Mouse (Mus musculus) lung, embryonic 15.5 days (tissue): ENCODE results near the gene Ppp1r1c. TPM values are rescaled to one million over a fixed set of nuclear protein-coding genes. Genes with fewer than 3 reads are reported as not detected.

Experiments used
- ATAC-seq: fragments of 200-750 bp; cut with Nextera tagmentation; 2 replicates; pipeline ENCODE4 v1.8.0; 2017; ENCODE audit warnings: moderate number of reproducible peaks, borderline replicate concordance; ENCODE audit not compliant: low FRiP score, low TSS enrichment; ENCODE audit errors: extremely low read depth
- H3K27ac ChIP-seq: fragments of 300-500 bp; sonication (generic); 2 replicates; pipeline ENCODE4 v1.5.1; 2015; ENCODE audit warnings: moderate library complexity, mild to moderate bottlenecking, inconsistent platforms
- H3K27me3 ChIP-seq: fragments of 300-500 bp; sonication (generic); 2 replicates; pipeline ENCODE4 v1.6.1; 2015; ENCODE audit warnings: inconsistent platforms
- H3K36me3 ChIP-seq: fragments of 300-500 bp; sonication (generic); 2 replicates; pipeline ENCODE4 v1.6.1; 2015; ENCODE audit warnings: inconsistent platforms
- H3K4me1 ChIP-seq: fragments of 300-500 bp; sonication (generic); 2 replicates; pipeline ENCODE4 v1.6.1; 2015; ENCODE audit warnings: inconsistent platforms
- H3K4me2 ChIP-seq: fragments of 300-500 bp; sonication (generic); 2 replicates; pipeline ENCODE4 v1.6.1; 2015; ENCODE audit warnings: inconsistent platforms, mild to moderate bottlenecking, moderate library complexity
- H3K4me3 ChIP-seq: fragments of 300-500 bp; sonication (generic); 2 replicates; pipeline ENCODE4 v1.5.1; 2015; ENCODE audit warnings: mild to moderate bottlenecking, inconsistent platforms
- H3K9ac ChIP-seq: fragments of 300-500 bp; sonication (generic); 2 replicates; pipeline ENCODE4 v1.6.1; 2015; ENCODE audit warnings: inconsistent platforms
- H3K9me3 ChIP-seq: fragments of 300-500 bp; sonication (generic); 2 replicates; pipeline ENCODE4 v1.6.1; 2016; ENCODE audit warnings: inconsistent platforms
- WGBS: fragments of 180-500 bp; shearing (Covaris S2); methylation state at CpG from one replicate; pipeline ENCODE4 v1.1.7; 2015; 5-methylcytosine and 5-hydroxymethylcytosine counted together
- polyA plus RNA-seq: library from polyadenylated mRNA; unstranded; fragments of >200 nt; fragmentation: Nextera tagmentation; extraction: Ambion mirVana; gene quantifications from 2 replicates; pipeline ENCODE4 v1.2.1, GENCODE M21; 2015

The Ppp1r1c gene
- polyA plus RNA-seq, 1 experiment from 2014 or later: 0.26 TPM

DNA sequence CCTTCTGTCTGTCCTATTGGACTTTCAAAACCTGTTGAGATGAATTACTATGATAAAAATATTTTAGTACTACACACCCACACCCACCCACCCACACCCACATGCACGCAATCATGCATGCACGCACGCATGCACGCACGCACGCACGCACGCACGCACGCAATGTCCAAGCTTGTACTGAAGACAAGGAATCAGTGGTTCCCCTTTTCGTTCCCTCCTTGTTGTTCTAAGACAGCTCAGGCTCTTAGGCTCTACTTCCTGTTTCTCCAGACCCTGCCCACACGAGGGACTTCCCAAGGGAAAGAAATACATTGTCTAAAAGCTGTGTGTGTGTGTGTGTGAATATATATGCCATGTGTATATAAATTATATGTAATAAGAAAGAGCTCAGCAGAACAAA is 11.6 kb upstream of the Ppp1r1c start:
- no peak overlapping the region for H3K4me2 ChIP-seq
- no peak overlapping the region for H3K27ac ChIP-seq
- H3K27me3 ChIP-seq: no peaks in the 10 kb centered on the region
- 86% methylated on average over 12 of the region's 12 CpGs for WGBS
- no peaks in the 10 kb centered on the region for H3K9me3 ChIP-seq
- no peaks in the 10 kb centered on the region for H3K36me3 ChIP-seq
- H3K4me1 ChIP-seq: no peaks in the 10 kb centered on the region
- ATAC-seq: no peak
- H3K9ac ChIP-seq: no peak overlapping the region
- H3K4me3 ChIP-seq: no peak overlapping the region

DNA sequence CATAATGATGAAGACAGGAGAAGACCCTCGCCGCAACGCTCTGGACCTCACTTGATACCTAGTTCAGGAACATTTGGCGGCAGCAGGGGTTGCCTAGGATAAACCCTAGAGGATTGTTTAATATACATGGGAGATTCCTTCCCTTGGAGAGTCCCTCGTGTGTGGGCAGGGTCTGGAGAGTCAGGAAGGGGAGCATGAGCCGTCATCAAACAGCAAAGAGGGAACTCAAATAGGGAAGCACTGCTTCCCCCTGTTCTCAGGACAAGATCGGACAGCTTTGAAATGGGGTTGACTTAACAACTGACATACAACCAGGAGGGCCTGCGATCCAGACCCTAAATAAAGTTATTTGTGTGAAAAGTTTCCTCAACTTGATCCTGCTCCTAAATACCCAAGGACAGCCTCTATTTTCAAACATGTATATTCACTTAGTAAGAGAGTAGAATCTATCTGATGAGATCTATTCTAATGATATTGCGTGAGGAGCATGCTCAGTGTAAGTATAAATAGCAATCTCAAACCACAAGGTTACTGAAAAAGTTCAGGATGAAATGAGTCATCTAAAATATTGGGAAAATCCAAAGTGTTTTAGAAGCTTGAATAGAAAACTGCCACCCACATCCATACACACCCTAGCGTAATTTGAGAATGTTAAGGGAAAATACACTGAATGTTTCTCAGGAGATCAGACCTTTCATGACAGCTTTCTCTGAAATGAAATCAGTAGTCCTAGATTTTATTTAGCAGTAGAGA is 10.9 kb upstream of the Ppp1r1c start:
- Histone ChIP-seq H3K9me3 (no peaks in the 10 kb centered on the region), H3K4me1 (no peaks in the 10 kb centered on the region), H3K27me3 (no peaks in the 10 kb centered on the region), H3K4me2 (no peak overlapping the region), H3K36me3 (no peaks in the 10 kb centered on the region), H3K9ac (no peak overlapping the region), H3K4me3 (no peak overlapping the region), H3K27ac (no peak overlapping the region)
- ATAC-seq: no peak
- WGBS: 73% methylated on average over 10 of the region's 10 CpGs

DNA sequence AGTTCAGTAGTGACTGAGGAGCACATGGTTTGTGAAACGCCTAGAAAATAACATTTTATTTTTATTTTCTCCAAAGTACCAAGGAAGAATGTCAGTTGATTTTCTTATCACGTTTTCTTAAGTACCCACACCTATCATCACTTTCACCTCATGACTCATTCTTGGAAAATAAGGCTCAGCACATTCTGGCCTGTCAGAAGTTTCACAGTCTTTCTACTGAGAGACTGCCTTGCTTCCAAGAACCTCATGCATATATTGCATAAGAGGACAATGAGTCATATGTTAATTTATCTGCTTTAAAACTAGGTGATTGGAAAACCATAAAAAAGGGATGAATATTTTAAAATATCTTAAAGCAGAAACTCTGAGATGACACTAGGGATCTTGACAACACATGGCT is 9.4 kb upstream of the Ppp1r1c start:
- Histone ChIP-seq H3K9me3 (no peaks in the 10 kb centered on the region), H3K27ac (no peak overlapping the region), H3K4me2 (no peak overlapping the region), H3K36me3 (no peaks in the 10 kb centered on the region), H3K9ac (no peak overlapping the region), H3K4me1 (no peaks in the 10 kb centered on the region), H3K4me3 (no peak overlapping the region), H3K27me3 (no peaks in the 10 kb centered on the region)
- WGBS: 48% methylated on average over 2 of the region's 2 CpGs
- no peak for ATAC-seq

DNA sequence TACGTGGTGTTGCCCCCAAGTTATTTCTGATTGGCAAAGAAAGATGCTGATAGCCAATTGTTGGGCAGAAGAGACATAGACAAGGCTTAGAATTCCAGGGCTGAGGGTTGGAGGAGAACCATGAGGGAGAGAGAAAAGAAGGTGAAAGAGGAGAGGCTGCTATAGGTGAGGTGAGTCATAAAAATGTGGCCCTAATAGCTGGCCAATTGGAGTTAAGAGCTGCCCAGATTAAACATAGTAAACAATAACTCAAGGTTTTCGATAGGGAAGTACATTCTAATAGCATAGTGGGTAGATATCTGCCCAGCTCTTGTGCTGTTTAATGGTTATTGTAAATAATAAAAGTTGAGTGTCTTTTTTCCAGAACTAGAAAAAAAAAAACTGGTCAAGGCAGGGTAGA is 2.8 kb upstream of the Ppp1r1c start:
- H3K36me3 ChIP-seq: no peaks in the 10 kb centered on the region
- no peak overlapping the region for H3K9ac ChIP-seq
- no peaks in the 10 kb centered on the region for H3K9me3 ChIP-seq
- no peak for ATAC-seq
- H3K4me1 ChIP-seq: no peaks in the 10 kb centered on the region
- no peaks in the 10 kb centered on the region for H3K27me3 ChIP-seq
- WGBS: 65% methylated on average over 2 of the region's 2 CpGs
- no peak overlapping the region for H3K4me2 ChIP-seq
- no peak overlapping the region for H3K4me3 ChIP-seq
- H3K27ac ChIP-seq: no peak overlapping the region

DNA sequence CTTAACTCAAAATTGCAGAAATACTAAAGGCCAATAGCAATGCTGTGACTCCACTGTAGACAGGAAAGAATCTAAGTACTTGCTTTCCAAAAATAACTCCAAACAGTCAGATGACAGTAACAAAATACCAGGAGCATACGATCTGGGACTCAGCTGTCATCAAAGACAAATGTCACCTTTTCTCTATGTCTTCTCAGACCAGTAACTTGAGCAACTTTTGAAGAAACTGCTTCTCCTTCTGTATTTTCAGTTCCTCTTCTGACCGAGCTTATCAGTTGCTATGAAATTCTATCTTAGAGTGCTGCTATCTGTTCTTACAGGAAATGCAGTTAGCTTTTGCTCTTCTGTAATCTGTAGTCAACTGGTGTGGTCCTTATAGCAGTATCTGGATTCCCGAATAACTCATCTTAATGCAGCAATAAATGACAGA is 6.1 kb downstream of the Ppp1r1c start:
- no peaks in the 10 kb centered on the region for H3K4me1 ChIP-seq
- H3K4me2 ChIP-seq: no peak overlapping the region
- H3K4me3 ChIP-seq: no peak overlapping the region
- no peaks in the 10 kb centered on the region for H3K36me3 ChIP-seq
- H3K9me3 ChIP-seq: no peaks in the 10 kb centered on the region
- 34% methylated on average over 3 of the region's 3 CpGs for WGBS
- no peaks in the 10 kb centered on the region for H3K27me3 ChIP-seq
- no peak overlapping the region for H3K27ac ChIP-seq
- H3K9ac ChIP-seq: no peak overlapping the region
- ATAC-seq: no peak

DNA sequence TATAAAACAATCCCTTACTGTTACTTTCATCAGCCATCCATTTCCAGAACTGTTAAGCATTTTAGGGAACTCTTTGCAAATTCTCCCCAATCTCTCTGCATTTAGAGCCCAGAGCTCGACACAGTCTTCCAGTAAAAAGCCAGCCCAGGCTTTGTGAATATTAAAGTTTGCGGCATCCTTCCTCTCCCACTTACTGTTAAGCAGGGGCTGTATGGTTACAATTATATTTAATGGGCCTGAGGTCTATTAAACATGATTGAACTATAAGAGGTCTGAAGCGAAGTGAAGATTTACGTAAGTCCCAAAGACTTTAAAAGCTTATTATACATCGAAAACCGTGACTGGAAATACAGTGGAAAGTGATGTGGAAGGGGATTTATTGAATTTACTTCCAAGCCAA is 7.2 kb downstream of the Ppp1r1c start:
- no peaks in the 10 kb centered on the region for H3K27me3 ChIP-seq
- H3K4me3 ChIP-seq: no peak overlapping the region
- no peak overlapping the region for H3K27ac ChIP-seq
- H3K4me2 ChIP-seq: no peak overlapping the region
- H3K4me1 ChIP-seq: no peaks in the 10 kb centered on the region
- no peak overlapping the region for H3K9ac ChIP-seq
- H3K36me3 ChIP-seq: no peaks in the 10 kb centered on the region
- no peak for ATAC-seq
- H3K9me3 ChIP-seq: no peaks in the 10 kb centered on the region
- WGBS: 90% methylated on average over 6 of the region's 6 CpGs

DNA sequence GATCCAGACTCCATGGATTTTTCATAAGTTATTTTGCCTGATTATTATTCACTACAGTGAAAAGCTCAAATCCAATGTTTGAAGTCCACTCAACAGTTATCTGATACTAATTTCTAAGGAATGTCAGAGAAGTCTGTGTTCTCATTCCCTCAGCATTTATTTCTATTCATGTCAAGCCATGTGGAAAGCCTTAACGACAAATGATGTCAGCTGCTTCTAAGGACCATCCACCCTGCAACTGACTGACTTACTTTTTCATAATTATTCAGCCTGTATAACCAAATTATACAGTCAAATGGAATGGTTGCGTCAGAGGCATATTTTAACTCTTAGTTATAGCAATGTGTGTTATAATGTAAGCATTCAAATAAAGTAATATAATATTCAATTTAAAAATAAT is 8.3 kb downstream of the Ppp1r1c start:
- H3K4me1 ChIP-seq: no peaks in the 10 kb centered on the region
- H3K4me3 ChIP-seq: no peak overlapping the region
- no peaks in the 10 kb centered on the region for H3K9me3 ChIP-seq
- no peaks in the 10 kb centered on the region for H3K27me3 ChIP-seq
- no peak for ATAC-seq
- no peaks in the 10 kb centered on the region for H3K36me3 ChIP-seq
- WGBS: 66% methylated on average over 2 of the region's 2 CpGs
- H3K4me2 ChIP-seq: no peak overlapping the region
- H3K27ac ChIP-seq: no peak overlapping the region
- H3K9ac ChIP-seq: no peak overlapping the region

DNA sequence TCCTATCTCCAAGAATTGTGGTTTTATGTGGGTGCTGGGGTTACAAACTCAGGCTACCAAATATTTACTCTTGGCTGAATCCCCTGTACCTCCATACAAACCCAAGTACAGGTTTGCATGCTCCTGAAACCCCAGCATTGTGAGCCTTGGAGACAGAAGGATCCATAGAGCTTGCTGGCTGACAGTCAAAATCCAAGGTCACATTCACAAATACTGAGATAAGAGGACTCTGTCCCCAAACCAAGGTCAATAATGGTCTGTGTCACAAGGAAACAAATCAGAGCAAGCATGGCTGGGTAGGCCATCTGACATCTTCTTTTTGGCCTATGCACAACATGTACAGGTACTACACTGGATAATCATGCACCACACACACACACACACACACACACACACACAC is 10.3 kb downstream of the Ppp1r1c start:
- Histone ChIP-seq H3K9me3 (no peaks in the 10 kb centered on the region), H3K9ac (no peak overlapping the region), H3K36me3 (no peaks in the 10 kb centered on the region), H3K27me3 (no peaks in the 10 kb centered on the region), H3K4me3 (no peak overlapping the region), H3K4me2 (no peak overlapping the region), H3K4me1 (no peaks in the 10 kb centered on the region), H3K27ac (no peak overlapping the region)
- no peak for ATAC-seq

DNA sequence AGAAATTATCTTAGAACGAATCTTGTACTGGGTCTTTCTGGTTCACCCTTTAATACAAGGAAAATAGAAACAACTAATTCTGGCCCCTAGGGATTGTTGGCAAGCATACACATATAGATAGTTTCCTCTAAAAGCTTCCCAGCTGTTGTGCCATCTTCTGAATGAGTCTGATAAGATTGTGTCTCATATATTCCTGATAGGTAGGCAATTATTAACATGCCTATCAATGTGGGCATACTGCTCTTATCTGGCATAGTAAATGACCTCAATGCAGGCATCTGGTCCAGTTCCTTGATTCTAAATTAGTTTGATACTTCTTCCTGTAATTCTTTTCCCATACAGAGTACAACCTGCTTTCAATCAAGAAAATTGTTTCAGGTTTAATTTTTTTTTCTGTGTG is 14.8 kb downstream of the Ppp1r1c start:
- Histone ChIP-seq H3K27me3 (no peaks in the 10 kb centered on the region), H3K4me3 (no peak overlapping the region), H3K9me3 (no peaks in the 10 kb centered on the region), H3K9ac (no peak overlapping the region), H3K4me1 (no peaks in the 10 kb centered on the region), H3K4me2 (no peak overlapping the region), H3K36me3 (no peaks in the 10 kb centered on the region), H3K27ac (no peak overlapping the region)
- ATAC-seq: no peak
- 71% methylated on average over 1 of the region's 1 CpGs for WGBS

DNA sequence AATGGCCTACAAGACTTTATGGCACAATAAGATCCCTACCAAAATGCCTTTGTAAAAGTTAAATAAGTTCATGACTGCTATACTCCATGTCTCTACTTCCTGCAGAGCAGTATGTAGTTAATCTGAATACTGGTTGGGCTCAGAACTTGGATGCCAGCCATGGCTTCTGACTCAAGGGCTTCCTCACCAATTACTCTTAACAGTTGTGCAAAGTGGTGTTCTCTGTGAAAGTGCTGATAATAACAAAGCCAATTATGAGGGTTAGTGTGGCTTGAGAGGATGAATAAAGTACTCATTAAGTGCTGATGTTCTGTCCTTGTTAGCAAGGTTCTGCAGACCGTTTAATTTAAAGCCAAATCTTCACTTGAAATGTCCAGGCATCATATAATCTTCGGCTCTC is 31.4 kb downstream of the Ppp1r1c start:
- Histone ChIP-seq H3K36me3 (no peaks in the 10 kb centered on the region), H3K27me3 (no peaks in the 10 kb centered on the region), H3K4me3 (no peak overlapping the region), H3K27ac (no peak overlapping the region; the same call in 1 of the 2 replicates), H3K9ac (no peak overlapping the region), H3K9me3 (no peaks in the 10 kb centered on the region), H3K4me2 (no peak overlapping the region), H3K4me1 (peaks cover 5% of the 10 kb centered on the region)
- 37% methylated on average over 2 of the region's 2 CpGs for WGBS
- peak; percentile 72; the same call in 1 of the 2 replicates for ATAC-seq

DNA sequence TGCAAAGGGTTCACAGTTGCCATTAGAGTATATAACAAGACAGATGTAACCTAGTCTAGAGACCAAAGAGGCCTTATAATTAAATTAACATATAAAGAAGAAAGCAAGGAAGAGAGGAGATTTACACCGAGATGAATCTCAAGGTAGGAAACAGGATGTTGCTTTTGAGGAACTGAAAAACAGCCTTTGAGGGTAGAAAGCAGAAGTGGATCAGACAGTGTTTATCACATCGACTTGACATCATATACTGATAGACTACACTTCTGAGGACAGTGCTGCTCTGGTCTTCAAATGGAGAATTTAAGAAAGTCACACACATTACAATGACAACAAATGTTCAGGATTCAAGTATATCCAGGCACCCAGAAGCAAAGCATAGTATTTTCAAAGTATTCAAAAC is 34.4 kb downstream of the Ppp1r1c start:
- no peak for ATAC-seq
- Histone ChIP-seq H3K9ac (no peak overlapping the region), H3K4me2 (no peak overlapping the region), H3K27me3 (no peaks in the 10 kb centered on the region), H3K9me3 (no peaks in the 10 kb centered on the region), H3K27ac (no peak overlapping the region), H3K4me3 (no peak overlapping the region), H3K4me1 (peaks cover 5% of the 10 kb centered on the region), H3K36me3 (no peaks in the 10 kb centered on the region)
- 71% methylated on average over 2 of the region's 2 CpGs for WGBS

DNA sequence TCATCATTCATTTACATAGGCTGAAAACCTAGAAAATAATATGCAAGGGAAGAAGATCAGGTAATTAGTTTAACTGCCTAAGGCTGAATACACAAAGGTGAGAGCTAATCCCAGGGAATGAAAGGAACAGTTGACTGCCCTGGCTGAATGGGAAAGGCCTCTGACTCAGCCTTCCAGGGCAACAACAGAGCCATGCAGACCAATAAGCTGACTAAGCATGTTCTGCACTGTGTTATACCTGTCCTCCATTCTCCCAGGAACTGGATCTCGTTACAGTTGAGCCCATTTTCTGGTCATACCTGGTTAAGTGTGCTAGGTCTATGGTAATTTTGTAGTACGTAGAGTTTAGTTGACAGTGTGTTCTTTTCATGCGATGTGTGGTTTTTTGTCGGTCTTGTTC is 36.6 kb downstream of the Ppp1r1c start:
- peaks cover under 1% of the 10 kb centered on the region for H3K4me1 ChIP-seq
- no peaks in the 10 kb centered on the region for H3K9me3 ChIP-seq
- whole genome bisulfite sequencing: 91% methylated on average over 4 of the region's 4 CpGs
- no peak overlapping the region for H3K4me2 ChIP-seq
- no peak overlapping the region for H3K4me3 ChIP-seq
- H3K27ac ChIP-seq: no peak overlapping the region
- no peak for ATAC-seq
- H3K9ac ChIP-seq: no peak overlapping the region
- H3K27me3 ChIP-seq: no peaks in the 10 kb centered on the region
- H3K36me3 ChIP-seq: no peaks in the 10 kb centered on the region

DNA sequence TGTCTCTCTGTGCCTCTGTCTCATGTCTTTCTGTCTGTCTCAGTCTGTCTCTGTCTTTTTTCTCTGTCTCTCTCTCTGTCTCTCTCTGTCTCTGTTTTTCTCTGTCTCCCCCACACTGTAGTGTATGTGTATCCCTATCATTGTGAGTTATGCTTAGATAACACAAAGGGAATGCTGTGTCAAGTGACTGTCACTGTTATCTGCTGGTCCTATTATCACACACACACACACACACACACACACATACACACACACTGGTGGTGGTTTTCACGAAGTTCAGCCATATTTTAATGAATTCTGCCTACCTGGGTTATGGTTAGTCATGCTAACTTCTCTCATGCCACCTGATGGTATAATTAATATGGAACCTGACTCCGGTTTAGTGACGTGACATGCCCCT is 44.1 kb downstream of the Ppp1r1c start:
- ATAC-seq: no peak
- WGBS: 66% methylated on average over 3 of the region's 3 CpGs
- H3K9ac ChIP-seq: no peak overlapping the region
- H3K27ac ChIP-seq: no peak overlapping the region
- no peaks in the 10 kb centered on the region for H3K9me3 ChIP-seq
- no peak overlapping the region for H3K4me2 ChIP-seq
- no peaks in the 10 kb centered on the region for H3K27me3 ChIP-seq
- no peaks in the 10 kb centered on the region for H3K4me1 ChIP-seq
- H3K4me3 ChIP-seq: no peak overlapping the region
- no peaks in the 10 kb centered on the region for H3K36me3 ChIP-seq
